Mouse (Mus musculus): ENCODE results near the gene Pds5a.
A peak's percentile ranks its signal among the peaks of the same experiment; 100 is the strongest.
"Not testable (repeated sequence)": the region's sequence is repeated elsewhere in the genome, so short reads cannot be mapped to it uniquely, and the experiment has no call there.

Gene Pds5a

DNA sequence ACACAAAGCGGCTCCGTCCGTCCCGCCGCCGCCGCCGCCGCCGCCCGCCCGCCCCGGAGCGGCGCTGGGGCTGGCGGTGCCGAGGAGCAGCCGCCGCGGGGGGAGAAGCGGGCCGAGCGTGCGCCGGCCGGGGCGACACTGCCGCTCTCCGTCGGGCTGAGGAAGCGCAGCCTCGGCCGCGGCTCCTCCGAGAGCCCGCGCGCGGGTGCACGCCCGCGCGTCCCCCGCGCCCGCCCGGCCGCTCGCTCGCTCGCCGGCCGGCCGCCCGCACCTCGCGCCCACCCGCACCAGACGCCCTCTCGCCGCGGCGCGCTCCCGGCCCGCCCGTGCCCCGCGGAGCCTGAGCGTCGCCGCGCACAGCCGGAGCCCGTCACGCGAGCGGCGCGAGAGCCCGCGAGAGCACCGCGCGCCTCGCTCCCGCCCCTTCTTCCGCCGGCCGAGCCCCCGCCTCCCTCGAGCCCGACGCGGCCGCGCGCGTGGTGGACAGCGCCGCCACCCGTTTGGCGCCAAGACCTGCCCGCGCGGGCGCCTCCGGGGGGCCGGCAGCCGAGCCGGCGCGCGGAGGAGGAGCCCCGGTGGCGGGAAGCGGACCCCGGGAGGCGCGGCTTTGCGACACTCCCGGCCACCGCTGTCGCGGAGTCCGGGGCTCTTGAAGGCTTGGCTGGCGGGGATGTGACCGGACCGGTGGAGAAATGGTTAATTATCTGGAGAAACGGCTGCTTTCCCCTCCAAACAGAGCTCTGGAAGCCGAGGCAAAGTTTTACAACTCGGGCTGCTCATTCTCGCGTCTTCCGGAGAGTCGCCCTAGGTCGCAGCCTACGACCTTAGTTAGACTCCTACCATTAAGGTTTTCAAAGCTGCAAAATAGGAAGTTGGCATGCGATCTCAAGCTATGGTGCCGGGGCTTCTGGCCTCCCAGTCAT is at the start of gene Pds5a:
TSS of gene Pds5a (minus strand) at position 438 of the 923 bp plus-strand sequence.
- peak; percentile 76 to 78 for DNase-seq (ENCODE audit: low spot score in 2 of 2)

DNA sequence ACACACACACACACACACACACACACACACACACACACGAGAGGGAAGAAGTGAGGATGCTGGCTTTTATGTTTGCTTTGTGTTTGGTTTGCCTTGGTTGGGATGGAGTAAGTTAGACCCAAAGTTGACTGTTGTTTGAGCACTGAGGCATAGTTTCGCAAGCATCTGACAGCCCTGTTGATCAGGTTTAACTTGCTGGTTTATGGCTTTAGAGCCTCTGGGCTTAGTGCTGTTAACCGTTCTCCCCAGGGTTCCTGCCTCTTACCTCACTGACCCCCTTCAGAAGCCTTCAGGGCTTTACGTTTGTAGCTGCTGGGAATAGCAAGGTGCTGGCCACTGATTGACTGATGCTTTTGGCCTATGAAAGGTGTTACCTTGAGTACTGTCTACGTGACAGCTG is 48.8 kb upstream of the Pds5a start:
- DNase-seq (ENCODE audit: low spot score in 2 of 2): peak; percentile 23 to 58

DNA sequence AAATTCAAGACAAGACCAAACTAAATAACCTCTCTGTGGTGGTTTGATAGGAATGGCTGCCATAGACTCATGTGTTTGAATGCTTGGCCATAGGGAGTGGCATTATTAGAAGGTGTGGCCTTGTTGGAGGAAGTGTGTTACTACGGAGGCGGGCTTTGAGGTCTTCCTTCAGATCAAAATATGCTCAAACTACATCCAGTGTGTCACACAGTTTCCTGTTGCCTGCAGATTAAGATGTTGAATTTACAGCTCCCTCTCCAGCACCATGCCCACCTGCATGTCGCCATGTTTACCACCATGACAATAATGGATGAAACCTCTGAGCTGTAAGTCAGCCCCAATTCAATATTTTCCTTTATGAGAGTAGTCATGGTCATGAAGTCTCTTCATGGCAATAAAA is 41.3 kb upstream of the Pds5a start:
- no peak for DNase-seq (ENCODE audit: low spot score in 2 of 2)

DNA sequence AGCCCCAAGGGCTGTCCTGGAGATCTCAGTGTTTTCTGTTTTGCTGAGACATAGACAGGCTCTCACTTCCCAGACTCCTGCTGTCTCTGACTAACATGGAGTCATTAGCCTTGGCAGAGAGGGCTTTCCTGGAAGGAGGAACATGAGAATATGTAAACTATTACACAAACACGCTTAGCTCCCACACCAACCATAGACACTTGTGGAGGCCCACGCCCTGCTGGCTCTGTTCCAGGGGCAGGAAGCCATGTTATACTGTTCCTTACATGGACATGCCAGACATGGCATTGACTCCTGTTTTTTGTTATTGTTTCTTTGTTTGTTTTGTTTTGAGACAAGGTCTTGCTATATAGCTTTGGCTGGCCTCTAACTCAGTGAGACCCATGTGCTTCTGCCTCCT is 37.5 kb upstream of the Pds5a start:
- DNase-seq (ENCODE audit: low spot score in 2 of 2): no peak

DNA sequence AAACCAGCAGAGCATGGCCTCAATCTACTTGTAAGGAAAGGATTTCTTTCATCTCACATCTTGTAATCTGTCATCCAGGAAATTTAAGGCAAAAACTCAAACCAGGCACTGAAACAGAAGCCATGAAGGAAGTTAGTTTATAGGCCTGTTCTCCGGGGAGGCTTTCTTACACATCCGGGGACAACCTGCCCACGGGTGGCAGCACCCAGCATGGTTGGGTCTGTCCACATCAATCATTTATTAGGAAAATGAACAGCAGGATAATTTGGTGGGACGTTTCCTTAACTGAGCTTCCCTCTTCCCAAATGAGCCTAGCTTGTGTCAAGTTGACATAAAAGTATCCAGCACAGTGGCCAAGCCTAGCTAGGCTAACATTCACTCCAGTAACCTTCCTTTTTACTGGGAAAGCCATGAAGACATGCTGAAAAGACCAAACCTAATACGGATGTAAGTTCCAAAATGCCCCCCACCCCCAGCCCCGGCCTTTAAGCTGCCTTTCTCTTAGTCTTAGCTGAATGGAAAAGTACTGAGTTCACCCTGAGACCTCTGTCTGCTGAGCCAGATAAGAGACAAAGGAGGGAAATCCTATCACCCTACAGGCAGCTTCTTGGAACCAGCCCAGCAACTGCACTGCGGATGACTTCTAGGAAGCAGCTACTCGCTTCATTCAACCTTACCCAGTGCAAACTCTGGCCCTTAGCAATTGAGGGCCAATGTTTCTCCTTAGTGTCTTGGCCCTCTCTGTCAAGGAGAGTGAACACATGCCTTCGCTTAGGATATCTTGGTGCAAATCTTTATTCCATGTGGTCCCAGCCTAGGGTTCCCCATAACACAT is 33.3 kb upstream of the Pds5a start:
- no peak for DNase-seq (ENCODE audit: low spot score in 2 of 2)

DNA sequence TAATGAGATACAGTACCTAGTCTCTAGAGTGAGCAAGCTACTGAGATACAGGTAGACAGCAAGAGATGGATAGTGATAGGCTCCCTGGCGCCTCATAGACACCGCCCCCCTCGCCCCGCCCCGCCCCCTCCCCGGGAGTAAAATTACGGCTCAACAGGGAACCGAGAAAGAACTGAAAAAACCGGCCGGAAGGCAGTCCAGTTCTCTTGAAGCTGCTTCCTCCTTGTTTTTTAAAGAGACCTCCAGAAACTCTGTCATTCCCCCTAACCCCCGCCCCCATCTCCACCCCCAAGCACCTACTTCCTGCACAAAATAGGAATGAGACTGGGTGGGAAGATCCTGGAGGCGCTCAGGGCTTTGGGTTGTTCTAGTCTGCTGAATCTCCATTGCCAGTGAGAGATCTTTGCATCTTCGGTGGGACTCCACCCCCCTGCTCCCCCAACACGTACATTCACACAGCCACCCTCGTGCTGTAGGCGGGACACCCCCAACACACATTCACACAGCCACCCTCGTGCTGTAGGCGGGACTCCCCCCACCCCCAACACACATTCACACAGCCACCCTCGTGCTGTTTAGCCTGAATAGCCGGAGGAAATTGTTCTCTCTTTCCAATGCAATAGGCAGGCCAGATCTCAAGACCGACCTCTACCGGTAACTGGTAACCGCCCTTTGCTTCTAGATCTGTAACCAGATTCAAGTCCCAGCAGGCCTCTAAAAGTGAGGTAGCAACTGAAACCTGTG is 26.4 kb upstream of the Pds5a start:
- peak; percentile 67 to 74 for DNase-seq (ENCODE audit: low spot score in 2 of 2)

DNA sequence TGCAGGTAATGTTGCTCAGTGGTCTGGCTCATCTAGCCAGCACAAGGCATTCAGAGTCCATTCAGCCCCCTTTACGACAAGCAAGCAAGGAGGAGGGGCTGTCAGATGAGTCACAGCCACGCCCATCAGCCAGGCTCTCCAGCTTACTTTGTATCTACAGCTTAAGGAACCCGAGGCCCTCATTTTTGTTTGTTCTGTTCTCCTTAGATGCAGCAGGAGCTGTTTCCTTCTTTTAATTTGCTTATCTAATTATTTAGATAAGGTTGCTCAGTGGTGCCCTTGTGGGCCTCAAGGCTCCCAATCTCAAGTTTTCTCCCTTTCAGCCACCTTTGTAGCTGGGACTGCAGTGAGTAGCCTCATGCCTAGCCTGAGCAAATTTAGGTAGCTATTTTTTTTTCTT is 20.3 kb upstream of the Pds5a start:
- no peak for DNase-seq (ENCODE audit: low spot score in 2 of 2)

DNA sequence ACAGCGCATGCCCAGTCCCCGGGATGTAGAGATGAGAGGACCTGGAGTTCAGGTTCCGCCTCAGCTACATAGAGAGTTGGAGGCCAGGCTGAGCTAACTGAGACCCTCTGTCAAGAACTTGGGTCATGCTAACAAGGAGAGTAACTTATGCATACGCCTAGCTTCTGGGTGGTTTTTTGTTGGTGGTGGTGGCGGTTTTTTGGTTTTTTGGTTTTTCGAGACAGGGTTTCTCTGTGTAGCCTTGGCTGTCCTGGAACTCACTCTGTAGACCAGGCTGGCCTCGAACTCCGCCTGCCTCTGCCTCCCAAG is 19.8 kb upstream of the Pds5a start:
- DNase-seq (ENCODE audit: low spot score in 2 of 2): not testable (repeated sequence)

DNA sequence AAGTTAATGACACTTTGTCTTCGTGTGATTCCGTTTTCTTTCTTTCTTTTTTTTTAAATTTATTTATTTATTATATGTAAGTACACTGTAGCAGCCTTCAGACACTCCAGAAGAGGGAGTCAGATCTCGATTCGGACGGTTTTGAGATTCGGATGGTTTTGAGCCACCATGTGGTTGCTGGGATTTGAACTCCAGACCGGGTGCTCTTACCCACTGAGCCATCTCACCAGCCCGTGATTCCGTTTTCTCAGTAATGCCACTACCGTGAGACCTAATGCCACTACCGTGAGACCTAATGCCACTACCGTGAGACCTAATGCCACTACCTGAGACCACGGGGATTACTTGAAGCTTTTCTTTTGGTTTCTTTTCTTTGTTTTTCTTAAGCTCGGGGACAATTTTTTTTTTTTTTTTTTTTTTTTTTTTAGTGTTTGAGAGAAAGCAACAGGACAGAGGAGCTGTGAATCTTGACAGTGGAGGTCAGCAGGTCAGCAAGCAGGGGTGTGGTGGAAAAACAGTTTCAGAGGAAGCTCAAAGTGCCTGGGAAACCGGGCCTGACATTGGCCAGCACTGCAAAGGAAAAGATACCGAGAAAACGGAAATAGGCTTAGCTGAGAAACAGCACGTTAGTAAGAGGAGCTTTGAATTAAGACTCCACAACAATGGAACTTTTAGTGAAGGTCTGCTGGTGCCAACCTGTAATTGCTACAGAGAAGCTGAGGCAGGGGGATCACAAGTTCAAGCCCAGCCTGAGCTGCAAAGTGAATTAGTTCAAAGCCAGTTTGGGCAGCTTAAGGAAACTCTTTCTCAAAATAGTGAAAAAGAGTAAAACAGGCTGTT is 19.2 kb upstream of the Pds5a start:
- no peak for DNase-seq (ENCODE audit: low spot score in 2 of 2)

DNA sequence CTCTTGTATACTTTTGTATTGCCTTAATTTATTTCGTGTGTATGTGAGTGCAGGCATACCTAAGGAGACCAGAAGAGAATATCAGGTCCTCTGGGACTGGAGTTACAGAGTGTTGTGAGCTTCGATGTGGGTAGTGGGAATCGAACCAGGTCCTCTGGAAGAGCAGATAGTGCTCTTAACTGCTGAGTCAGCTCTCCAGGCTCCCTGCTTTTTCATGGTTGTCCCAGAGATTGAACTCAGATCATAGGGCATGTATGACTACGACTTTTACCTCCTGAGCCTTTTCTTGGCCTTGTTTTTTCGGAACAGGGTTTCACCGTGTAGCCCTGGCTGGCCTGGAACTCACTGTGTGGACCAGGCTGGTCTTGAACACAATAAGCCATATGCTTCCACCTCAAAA is 17.0 kb upstream of the Pds5a start:
- no peak for DNase-seq (ENCODE audit: low spot score in 2 of 2)

DNA sequence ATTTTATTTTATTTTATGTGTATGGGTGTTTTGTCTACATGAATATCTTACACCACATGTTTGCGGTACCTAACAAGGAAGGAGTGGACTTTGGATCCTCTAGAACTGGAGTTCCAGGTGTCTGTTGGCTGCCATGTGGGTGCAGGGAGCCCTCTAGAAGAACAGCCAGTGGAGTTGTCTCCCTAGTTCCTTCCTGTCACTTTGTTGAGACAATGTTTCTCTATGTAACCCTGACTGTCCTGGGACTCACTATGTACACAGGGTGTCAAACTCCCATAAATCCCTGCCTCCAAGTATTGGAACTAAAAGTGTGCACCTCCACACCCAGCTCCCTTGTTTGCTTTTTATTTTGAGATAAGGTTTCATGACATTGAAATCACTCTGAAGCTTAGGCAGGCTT is 13.4 kb upstream of the Pds5a start:
- no peak for DNase-seq (ENCODE audit: low spot score in 2 of 2)

DNA sequence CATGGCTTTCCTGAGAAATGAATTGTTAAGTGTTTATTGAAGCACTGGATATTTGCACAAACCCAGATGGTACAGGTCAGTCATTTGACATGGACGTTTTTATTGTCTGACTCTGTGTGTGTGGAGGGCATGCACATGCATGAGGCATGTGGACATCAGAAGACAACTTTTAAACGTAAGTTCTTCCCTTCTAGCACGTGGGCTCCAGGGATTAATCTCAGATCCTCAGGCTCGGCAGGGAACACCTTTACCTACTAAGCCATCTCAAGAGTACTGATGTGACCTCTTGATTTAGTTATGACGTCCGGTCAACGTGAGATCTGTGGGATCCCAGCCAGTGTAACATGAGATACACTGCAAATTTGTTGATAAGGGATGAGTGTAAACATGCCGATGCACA is 12.2 kb upstream of the Pds5a start:
- no peak for DNase-seq (ENCODE audit: low spot score in 2 of 2)

DNA sequence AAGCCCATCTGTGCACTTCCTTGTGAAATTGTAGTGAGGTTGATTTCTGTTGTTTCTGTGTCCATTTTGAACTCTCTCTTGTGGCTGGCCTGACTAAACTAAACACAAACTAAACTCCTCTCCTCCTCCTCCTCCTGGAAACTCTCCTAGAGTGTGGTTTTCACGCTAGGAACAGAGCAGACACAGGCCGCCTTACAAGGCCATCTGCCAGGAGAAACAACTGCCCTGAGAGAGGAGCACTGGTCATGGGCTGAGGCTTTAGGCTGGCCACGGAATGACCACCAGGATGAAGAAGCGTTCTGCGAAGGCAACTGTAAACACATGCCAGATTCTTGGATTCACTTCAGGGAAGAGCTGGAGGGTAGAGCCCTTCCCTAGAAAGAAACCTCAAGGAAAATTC is 8.9 kb upstream of the Pds5a start:
- no peak for DNase-seq (ENCODE audit: low spot score in 2 of 2)

DNA sequence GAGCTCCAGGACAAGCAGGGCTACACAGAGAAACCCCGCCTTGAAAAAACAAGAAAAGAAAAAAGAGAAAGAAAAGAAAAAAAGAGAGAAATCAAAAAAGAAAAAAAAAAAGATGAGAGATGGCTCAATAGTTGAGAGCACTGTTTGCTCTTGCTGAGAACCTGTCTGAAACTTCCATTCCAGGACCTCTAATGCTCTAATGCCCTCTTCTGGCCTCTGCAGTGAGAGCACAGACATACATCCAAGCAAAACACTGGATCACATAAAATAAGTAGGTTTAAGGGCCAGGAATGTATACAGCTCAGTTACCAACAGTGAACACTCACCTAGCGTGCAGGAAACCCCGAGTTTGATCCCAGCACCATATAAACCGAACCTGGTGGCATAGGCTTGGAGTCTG is 8.1 kb upstream of the Pds5a start:
- no peak for DNase-seq (ENCODE audit: low spot score in 2 of 2)

DNA sequence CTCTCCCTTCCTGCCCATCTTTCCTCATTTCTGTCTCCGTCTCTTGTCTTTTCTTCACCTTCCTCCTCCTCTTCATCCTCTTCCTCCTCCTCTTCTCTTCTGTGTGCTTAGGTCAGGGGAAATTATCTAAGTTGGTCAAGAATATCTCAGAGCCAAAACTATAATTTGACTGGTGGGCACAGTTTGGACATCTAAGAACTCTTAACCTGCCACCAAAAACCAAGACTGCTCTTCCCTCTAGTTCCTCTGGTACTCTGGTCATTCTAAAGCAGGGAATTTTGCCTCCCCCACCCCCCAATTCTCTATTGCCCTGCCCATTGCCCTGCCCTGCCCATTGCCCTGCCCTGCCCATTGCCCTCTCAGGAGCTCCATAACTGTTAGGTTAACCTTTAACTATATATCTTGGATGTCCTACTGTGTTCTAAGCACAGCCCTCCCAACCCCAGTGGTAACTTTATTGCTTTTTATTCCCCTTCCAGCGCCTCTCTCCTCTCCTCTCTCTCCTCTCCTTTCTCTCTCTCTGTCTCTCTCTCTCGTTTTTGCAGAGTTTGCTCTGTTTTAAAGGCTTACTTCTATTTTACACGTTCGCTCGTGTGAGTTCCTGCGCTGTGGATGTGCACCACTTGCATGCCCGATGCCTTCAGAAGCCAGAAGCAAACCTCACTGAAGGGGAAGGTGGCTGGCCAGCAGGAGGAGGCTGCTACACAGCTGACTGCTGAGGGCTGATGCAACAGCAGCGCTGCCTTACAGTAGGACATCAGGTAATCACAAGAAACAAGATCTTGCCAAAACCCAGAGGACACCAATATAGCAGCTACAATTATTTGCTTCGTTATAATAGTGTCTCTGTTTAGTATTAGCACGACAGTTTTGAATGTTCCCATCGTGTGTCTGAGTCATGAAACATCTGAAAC is 6.9 kb upstream of the Pds5a start:
- no peak for DNase-seq (ENCODE audit: low spot score in 2 of 2)

DNA sequence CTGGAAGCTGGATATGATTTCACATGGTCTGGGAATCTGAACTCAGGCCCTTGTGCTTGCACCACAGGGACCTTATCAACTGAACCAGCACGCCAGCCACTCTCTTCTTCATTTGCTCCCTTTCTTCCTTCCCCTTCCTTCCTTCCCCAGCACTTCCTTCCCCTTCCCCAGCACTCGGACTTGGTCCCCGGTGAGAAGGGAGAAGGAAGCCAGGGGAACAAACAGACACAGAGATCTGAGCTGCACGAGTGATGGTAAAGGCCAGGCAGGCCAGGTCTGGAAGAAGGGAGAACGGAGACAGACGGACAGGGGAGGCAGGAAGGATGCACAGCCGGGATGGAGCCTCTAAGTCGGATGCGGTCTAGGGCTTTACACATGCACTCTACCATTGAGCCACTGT is 5.2 kb upstream of the Pds5a start:
- DNase-seq (ENCODE audit: low spot score in 2 of 2): no peak

DNA sequence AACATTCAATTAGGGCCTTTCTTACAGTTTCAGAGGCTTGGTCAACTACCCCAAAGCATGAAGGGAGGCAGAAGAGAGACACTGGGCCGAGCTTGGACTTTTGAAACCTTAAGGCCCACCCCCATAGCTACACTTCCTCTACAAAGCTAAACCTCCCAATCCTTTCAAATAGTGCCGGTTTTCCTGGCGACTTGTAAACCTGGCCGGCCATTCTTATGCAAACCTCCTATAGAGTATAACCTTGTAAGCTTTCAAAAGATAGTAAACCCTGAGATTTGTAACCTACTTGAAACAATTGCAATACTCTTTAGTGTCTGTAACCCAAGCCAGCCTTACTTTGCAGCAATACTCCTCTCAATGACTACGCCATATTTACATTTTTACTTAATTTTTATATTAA is 2.0 kb upstream of the Pds5a start:
- no peak for DNase-seq (ENCODE audit: low spot score in 2 of 2)

DNA sequence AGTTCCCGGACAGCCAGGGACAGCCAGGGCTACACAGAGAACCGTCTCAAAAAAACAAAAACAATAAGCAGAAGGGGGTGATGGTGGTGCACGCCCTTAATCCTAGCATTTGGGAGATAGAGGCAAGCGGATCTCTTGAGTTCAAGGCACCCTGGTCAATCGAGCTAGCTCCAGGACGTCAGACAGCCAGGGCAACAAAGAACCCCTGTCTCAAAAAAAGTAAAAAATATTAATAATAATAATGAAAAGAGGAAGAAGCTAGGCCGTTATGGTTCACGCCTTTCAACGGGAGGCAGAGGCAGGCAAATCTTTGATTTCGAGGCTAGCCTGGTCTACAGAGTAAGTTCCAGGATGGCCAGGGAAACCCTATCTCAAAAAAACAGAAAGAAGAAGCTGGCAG is 1.1 kb upstream of the Pds5a start:
- no peak for DNase-seq (ENCODE audit: low spot score in 2 of 2)

DNA sequence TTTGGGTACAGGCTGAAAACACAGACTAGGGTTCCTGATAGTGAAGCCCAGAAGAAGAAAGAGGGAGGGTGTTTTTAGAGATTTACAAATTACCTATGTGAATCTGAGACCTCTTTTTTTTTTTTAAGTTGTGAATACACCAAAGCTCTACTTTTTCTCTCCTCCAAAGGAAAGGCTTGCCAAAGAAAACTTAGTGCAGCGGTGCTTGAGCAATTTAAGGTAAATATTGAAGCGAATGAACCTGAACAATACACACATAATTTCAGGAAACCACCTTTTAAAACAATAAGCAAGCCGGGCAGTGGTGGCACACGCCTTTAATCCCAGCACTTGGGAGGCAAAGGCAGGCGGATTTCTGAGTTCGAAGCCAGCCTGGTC is 675 bp upstream of the Pds5a start:
- no peak for DNase-seq (ENCODE audit: low spot score in 2 of 2)

DNA sequence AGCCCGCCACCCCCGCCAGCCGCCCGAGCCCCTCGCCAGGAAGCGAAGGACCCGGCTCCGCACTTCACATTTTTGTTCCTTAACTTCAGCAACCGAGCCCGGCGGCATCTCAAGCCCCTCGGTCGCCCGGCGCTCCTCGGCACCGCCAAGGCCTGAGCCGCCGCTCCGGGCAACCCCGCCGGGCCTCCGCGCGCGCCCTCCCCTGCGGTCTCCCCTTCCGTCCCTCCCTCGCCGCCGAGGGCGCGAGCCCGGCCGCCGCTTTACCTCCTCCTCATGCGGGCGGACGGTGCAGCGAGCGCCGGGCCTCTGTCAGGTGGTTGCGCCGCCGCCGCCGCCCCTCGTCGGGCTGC is 612 bp downstream of the Pds5a start:
- peak in 1 of 2 experiments; percentile 52 for DNase-seq (ENCODE audit: low spot score in 2 of 2)
